Mouse (Mus musculus) kidney, postnatal 10 days (tissue): ENCODE data around the gene Ss18l1.

Experiments
- DNase-seq: peaks from one replicate; pipeline ENCODE4 v3.0.0; 2021; ENCODE audit warnings: mixed read lengths

Ss18l1 gene

DNA sequence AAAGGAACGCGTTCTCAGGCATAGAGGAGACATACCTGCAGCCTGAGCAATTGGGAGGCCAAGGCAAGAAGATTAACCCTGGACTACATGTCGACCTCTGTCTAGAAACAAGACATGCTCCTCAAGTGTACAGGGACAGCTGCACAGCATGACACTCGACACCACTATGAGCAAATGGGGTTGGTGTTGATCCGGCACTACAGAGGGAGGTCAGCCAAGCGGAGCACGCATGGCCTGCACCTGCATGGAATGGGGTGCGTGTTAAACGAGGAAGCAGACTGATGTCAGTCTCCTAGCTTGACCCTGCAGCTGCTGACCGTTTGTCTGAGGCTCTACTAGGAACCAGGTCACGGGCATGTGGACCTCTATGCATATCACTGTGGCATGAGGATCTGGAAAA lies 48.0 kb downstream of the Ss18l1 start:
- DNase-seq = no peak

GRCm38 (mm10) chr2:180095711-180096110 lies 53.4 kb downstream of the Ss18l1 start:
- no peak for DNase-seq

DNA sequence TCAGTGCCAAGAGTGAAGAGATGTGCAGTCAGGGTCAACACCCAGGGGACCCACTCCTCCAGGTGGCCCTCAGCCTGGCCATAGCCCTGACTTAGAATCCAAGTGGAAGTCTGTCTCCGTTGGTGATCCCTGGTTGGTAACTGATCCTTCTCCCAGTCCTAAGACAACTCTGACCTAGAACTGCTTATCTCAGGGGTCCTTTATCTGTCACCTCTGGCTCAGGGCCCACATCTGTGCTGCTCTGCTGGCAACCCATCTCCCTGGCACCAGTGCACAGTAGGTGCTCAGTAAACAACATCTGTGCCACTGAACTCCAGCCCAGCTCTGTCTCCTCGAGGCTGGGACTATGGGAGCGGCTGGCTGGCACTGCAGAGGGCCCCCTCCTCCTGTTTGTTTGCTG lies 55.3 kb downstream of the Ss18l1 start:
- DNase-seq = no peak

- DNase-seq = no peak
These were observed 55.9 kb downstream of the Ss18l1 start for GRCm38 (mm10) chr2:180098167-180098566.

- DNase-seq = no peak
These were observed 57.2 kb downstream of the Ss18l1 start for GRCm38 (mm10) chr2:180099529-180099928.

DNA sequence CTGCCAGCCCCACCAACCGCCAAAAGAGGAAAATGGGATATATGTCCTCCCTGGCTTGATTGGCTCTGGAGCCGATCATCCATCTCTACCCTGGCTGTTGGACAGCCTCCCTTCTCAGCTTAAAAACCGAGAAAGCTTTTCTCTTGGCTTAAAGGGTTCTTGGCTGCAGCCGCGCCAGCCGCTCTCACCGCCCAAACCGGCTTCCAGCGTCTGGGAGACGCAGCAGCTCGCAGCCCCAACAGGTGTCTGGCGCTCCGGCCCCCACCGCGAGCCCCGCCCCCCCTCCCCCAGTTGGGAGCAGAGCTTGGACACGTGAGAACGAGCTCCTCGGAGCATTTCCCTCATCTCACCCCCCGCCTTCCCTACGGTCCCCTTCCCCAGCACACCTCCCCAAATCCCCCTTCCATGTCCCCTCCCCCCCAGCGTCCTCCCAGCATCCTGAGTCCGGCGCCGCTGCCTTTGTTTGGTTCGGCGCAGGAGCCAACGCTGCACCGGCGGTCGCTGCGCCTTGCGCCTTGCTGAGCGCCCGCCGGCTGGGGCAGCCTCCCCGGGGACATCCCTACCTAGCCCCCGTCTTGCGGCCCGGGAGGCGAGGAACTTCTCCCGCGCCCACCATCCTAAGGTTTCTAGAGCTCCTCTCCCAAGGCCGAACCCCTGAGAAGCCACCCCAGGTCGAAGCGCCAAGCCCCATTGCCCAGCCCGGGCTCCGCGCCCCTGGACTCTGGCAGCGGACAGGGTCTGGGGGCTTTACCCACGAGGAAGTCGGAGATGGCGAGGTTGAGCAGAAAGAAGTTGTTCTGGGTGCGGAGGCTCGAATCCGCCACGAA lies 61.1 kb downstream of the Ss18l1 start:
- no peak for DNase-seq

DNA sequence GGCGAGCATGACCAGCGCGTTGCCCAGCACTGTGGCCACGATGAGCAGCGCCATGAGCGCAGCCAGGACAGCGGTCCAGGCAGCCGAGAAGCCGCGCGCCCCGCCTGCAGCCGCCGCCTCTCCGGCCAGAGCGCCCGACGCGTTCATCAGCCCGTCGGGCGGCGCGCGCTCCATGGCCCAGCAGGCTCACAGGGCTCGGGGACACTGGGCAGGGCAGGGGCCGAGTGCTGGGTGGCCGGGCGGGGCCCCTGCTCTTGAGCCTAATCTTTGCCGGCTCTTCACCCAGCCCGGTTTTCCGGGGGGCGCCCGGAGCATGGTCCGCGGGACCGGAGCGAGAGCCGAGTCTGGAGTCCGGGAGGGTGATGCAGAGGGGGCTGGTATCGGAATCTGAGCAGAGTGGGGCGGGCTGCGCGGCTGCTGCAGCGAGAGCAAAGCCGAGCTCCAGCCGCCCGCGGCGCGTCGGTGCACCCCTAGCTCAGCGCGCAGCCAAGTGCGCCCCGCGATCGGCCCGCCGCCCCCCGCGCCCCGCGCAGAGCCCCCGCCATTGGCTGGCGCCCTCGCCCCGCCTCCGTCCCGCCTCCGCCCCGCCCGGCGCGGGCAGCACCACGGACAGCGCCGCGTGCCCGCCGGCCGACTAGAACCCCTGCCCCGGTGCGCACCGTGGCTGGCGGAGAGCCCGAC lies 61.8 kb downstream of the Ss18l1 start, which contains the start of gene Hrh3:
Gene Hrh3, minus strand, starts transcription at position 511 of the 681 bp plus-strand sequence.
- peak; percentile 92 for DNase-seq

GRCm38 (mm10) chr2:180104659-180105377 lies 62.5 kb downstream of the Ss18l1 start:
- DNase-seq = no peak

DNA sequence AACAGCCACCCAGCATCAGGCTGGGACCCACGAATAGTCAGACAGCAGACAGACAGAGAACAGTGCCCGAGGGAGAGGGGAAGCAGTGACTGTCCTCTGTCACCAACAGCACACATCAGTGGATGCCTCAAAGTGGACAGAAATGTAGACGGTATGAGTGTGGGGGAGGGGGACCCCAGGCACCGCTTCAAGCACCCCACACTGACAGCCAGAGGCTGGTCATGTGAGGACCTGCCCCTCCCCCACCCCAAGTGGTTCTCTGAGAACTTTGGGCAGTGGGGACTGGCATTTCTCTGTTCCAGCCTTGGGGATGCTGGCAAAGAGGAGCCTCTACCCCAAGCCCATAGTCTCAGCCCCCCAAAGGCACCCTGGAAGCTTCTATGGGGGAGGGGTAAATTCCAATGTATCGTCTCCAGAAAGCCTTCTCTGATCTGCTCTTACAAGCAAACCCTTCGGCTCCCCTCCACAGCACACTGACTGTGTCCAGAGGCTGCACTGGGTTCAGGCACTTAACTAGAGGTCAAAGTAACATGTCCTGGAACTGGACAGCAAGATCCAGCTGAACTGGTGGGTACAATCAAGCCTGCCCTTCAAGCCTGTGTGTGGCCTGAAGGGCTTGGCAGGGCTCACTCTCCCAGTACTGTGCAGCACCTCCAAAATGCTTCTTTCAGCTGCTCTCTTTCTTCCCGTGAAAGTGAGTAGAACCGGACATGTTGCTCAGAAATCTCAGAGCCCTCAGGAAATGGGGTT lies 63.3 kb downstream of the Ss18l1 start:
- no peak for DNase-seq

GRCm38 (mm10) chr2:180107081-180107480 lies 64.8 kb downstream of the Ss18l1 start:
- no peak for DNase-seq

DNA sequence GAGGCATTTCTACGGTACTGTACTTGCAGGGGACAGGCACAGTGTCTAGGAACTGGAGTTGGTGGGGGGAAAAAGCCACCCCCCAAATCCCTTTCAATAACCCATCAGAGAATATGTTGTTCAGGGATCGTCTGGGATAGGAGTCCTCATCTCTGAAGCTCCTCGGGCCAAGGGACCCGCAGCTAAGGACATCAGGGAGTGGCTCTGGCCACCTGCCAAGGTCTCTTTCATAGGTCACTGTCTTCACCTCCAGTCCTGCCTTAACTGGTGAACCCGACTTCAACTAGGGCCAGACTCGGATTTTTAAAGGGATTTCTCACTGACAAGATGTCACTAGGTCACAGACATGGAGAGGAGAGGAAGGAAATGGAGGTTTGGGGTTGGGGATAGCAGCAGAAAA lies 66.0 kb downstream of the Ss18l1 start:
- DNase-seq = no peak

GRCm38 (mm10) chr2:180113909-180114890 lies 71.9 kb downstream of the Ss18l1 start:
- peak; percentile 40 for DNase-seq

DNA sequence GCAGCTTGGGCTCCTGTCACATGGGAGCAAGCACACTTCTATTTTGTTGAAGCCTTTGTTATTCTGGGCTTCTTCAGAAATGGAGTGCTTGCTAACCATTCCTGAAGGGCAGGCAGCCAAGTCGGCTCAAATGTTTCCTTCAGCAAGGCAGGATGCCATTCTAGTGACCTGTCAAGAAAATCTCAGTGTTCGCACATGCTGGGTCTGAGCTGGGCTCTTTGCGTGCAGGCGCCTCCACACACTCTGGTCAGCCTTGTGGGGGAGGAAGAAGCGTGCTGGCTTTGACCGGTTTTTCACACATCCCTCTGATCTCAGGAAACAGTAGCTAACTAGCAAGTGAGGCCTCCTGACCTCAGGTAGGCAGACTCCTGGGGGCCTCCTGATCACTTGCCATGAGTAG lies 73.0 kb downstream of the Ss18l1 start:
- DNase-seq = peak; percentile 73

- no peak for DNase-seq
These were observed 73.8 kb downstream of the Ss18l1 start for GRCm38 (mm10) chr2:180116081-180116493.

GRCm38 (mm10) chr2:180116741-180117484 lies 74.6 kb downstream of the Ss18l1 start:
- peak; percentile 34 for DNase-seq

GRCm38 (mm10) chr2:180117485-180118194 lies 75.3 kb downstream of the Ss18l1 start:
- peak; percentile 31 for DNase-seq

DNA sequence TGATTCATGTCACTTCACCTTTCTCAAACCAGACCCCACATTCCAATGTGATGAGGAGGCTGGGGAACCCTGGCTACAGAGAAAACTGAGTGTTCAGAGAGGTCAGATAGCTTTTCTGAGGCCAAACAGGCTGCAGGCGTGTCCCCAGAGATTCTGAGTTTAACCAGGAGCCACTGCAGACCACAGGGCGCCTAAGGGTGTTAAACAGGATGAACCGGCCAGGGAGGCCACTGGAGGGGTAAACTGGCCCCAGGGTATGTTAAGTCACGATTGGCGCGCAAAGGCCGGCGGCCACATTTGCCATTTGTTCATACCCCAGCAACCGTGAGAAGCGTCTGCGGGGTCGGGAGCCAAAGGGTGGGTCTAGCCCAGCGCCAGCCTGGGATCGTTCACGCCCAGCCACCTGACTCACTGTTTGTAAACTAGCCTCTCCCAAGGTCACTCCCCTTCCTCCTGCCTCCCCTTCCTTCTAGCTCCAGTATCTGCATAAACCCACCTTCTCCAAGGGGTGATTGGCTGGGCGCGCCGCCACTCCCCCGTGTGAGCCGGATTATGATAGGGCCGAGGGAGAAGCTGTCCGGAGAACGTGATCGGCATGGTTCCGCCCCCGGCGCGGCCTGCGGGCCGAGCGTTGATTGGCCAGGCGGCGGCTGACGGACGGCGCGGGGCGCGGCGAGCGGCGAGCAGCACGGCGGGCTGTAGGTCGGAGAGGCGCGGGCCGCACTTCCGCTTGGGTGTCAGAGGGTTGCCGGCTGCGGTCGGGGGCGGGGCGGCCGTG lies 76.5 kb downstream of the Ss18l1 start, which contains the start of gene Osbpl2:
Gene Osbpl2, plus strand, starts transcription at position 646 of the 778 bp plus-strand sequence.
- DNase-seq = peak; percentile 100
